Mouse (Mus musculus): ENCODE results near the gene Taok3.

- no peak for TF ChIP-seq USF1 (IDR thresholded peaks at IDR 0.05; ENCODE audit: low read depth)
- TF ChIP-seq MAX (IDR thresholded peaks at IDR 0.05; ENCODE audit: low read depth) = no peak
- TF ChIP-seq TCF12 (IDR thresholded peaks at IDR 0.05; ENCODE audit: insufficient read depth, poor library complexity, severe bottlenecking) = no peak
- TF ChIP-seq CEBPB (IDR thresholded peaks at IDR 0.05; ENCODE audit: insufficient read depth, poor library complexity, severe bottlenecking) = no peak
- no peak for TF ChIP-seq POLR2A (IDR thresholded peaks at IDR 0.05; ENCODE audit: insufficient read length, low read depth)
These were observed 58.1 kb downstream of the Taok3 start for GRCm38 (mm10) chr5:117178079-117178478.

Measured in myocyte (in vitro differentiated cells).